Mouse (Mus musculus) MEL (cell line): ENCODE results near the gene Ctrc. TPM values are rescaled to one million over a fixed set of nuclear protein-coding genes. Genes with fewer than 3 reads are reported as not detected.

Experiments
- DNase-seq: peaks from one replicate; pipeline ENCODE4 v3.0.0; 2011; ENCODE audit warnings: low read depth, low spot score
- H3K27ac ChIP-seq: 2 replicates; pipeline ENCODE4 v1.5.1; 2012; ENCODE audit warnings: low read depth, mild to moderate bottlenecking, control low read depth, low read length, moderate library complexity; ENCODE audit not compliant: control insufficient read depth
- H3K27me3 ChIP-seq, 2 experiments: fragments of 150-350 bp in 1 of 2; sonication (generic) in 1 of 2; 2 replicates each; pipeline ENCODE4 v1.6.1; 2012; ENCODE audit warnings: low read length in 2 of 2, mild to moderate bottlenecking in 2 of 2, improper control_type of control experiment in 1 of 2, moderate library complexity in 1 of 2; ENCODE audit not compliant: insufficient read depth in 2 of 2, control insufficient read depth in 1 of 2
- H3K36me3 ChIP-seq, 2 experiments: 2 replicates each; pipeline ENCODE4 v1.6.1; 2012 to 2014; ENCODE audit warnings: low read length in 2 of 2, improper control_type of control experiment in 1 of 2, inconsistent platforms in 1 of 2, mild to moderate bottlenecking in 1 of 2; ENCODE audit not compliant: insufficient read depth in 2 of 2, control insufficient read depth in 1 of 2
- H3K4me1 ChIP-seq, 2 experiments: fragments of 150-350 bp in 1 of 2; sonication (generic) in 1 of 2; 2 replicates each; pipeline ENCODE4 v1.6.1; 2012; ENCODE audit warnings: low read length in 2 of 2, improper control_type of control experiment in 1 of 2, mild to moderate bottlenecking in 1 of 2; ENCODE audit not compliant: insufficient read depth in 2 of 2, control insufficient read depth in 1 of 2
- H3K4me3 ChIP-seq, 2 experiments: fragments of 150-350 bp in 1 of 2; sonication (generic) in 1 of 2; 2 replicates each; pipeline ENCODE4 v1.5.1; 2012; ENCODE audit warnings: low read depth in 2 of 2, low read length in 2 of 2, mild to moderate bottlenecking in 2 of 2, moderate library complexity in 2 of 2, control low read depth in 1 of 2, improper control_type of control experiment in 1 of 2; ENCODE audit not compliant: control insufficient read depth in 1 of 2, insufficient read depth in 1 of 2
- H3K79me2 ChIP-seq: 2 replicates; pipeline ENCODE4 v1.6.1; 2012; ENCODE audit warnings: mild to moderate bottlenecking, low read length, moderate library complexity; ENCODE audit not compliant: control insufficient read depth, poor library complexity, insufficient read depth
- H3K9ac ChIP-seq: 2 replicates; pipeline ENCODE4 v1.6.1; 2012; ENCODE audit warnings: low read depth, mild to moderate bottlenecking, control low read depth, low read length, moderate library complexity; ENCODE audit not compliant: control insufficient read depth, poor library complexity, severe bottlenecking
- H3K9me3 ChIP-seq: fragments of 150-350 bp; sonication (generic); replicated peaks from 2 replicates; pipeline ENCODE4 v1.6.1; 2012; ENCODE audit warnings: mild to moderate bottlenecking, low read length, improper control_type of control experiment, moderate library complexity; ENCODE audit not compliant: insufficient read depth
- BHLHE40 ChIP-seq: IDR thresholded peaks from 2 replicates; pipeline ENCODE4 v1.6.1; 2012; ENCODE audit warnings: low read depth, mild to moderate bottlenecking, inconsistent platforms, low read length, improper control_type of control experiment, borderline replicate concordance
- CHD1 ChIP-seq: IDR thresholded peaks from 2 replicates; pipeline ENCODE4 v1.6.1; 2012; ENCODE audit warnings: low read depth, mild to moderate bottlenecking, inconsistent platforms, low read length, improper control_type of control experiment
- CHD2 ChIP-seq: IDR thresholded peaks from 2 replicates; pipeline ENCODE4 v1.6.1; 2011; ENCODE audit warnings: low read length, improper control_type of control experiment
- CTCF ChIP-seq, 3 experiments: IDR thresholded peaks in 2 of 3; conservative IDR thresholded peaks in 1 of 3; 2 replicates each; pipeline ENCODE4 v1.5.1; 2011 to 2012; ENCODE audit warnings: low read length in 3 of 3, low read depth in 2 of 3, mild to moderate bottlenecking in 2 of 3, improper control_type of control experiment in 1 of 3, inconsistent platforms in 1 of 3, mixed read lengths in 1 of 3, moderate library complexity in 1 of 3; ENCODE audit not compliant: control insufficient read depth in 1 of 3, insufficient read depth in 1 of 3, poor library complexity in 1 of 3, severe bottlenecking in 1 of 3
- E2F4 ChIP-seq: IDR thresholded peaks from 2 replicates; pipeline ENCODE4 v1.6.1; 2011; ENCODE audit warnings: low read depth, low read length, improper control_type of control experiment, borderline replicate concordance
- ELF1 ChIP-seq: IDR thresholded peaks from 2 replicates; pipeline ENCODE4 v1.6.1; 2014; ENCODE audit warnings: low read depth, mild to moderate bottlenecking, inconsistent platforms, low read length, improper control_type of control experiment, moderate library complexity
- GABPA ChIP-seq: IDR thresholded peaks from 2 replicates; pipeline ENCODE4 v1.6.1; 2012; ENCODE audit warnings: low read depth, mild to moderate bottlenecking, inconsistent platforms, low read length, improper control_type of control experiment, moderate library complexity
- GATA1 ChIP-seq: IDR thresholded peaks from 2 replicates; pipeline ENCODE4 v1.6.1; 2011; ENCODE audit warnings: low read depth, low read length, improper control_type of control experiment
- HCFC1 ChIP-seq: IDR thresholded peaks from 2 replicates; pipeline ENCODE4 v1.6.1; 2012; ENCODE audit warnings: low read depth, mild to moderate bottlenecking, inconsistent platforms, low read length, improper control_type of control experiment, moderate library complexity
- KAT2A ChIP-seq: conservative IDR thresholded peaks from 2 replicates; pipeline ENCODE4 v1.6.1; 2012; ENCODE audit warnings: low read depth, low read length, improper control_type of control experiment, inconsistent platforms
- MXI1 ChIP-seq: IDR thresholded peaks from 2 replicates; pipeline ENCODE4 v1.6.1; 2011; ENCODE audit warnings: mild to moderate bottlenecking, low read depth, low read length, improper control_type of control experiment
- MYB ChIP-seq: IDR thresholded peaks from 2 replicates; pipeline ENCODE4 v1.6.1; 2011; ENCODE audit warnings: mild to moderate bottlenecking, low read depth, low read length, improper control_type of control experiment
- MYC ChIP-seq: IDR thresholded peaks from 2 replicates; pipeline ENCODE4 v1.6.1; 2011; ENCODE audit warnings: low read depth, mild to moderate bottlenecking, low read length, improper control_type of control experiment, moderate library complexity
- POLR2A ChIP-seq, 2 experiments: IDR thresholded peaks; 2 replicates each; pipeline ENCODE4 v1.6.1; 2011 to 2012; ENCODE audit warnings: low read length in 2 of 2, mild to moderate bottlenecking in 2 of 2, control low read depth in 1 of 2, improper control_type of control experiment in 1 of 2, low read depth in 1 of 2, moderate library complexity in 1 of 2; ENCODE audit not compliant: control insufficient read depth in 1 of 2, insufficient read depth in 1 of 2, poor library complexity in 1 of 2
- POLR2AphosphoS5 ChIP-seq: IDR thresholded peaks from 2 replicates; pipeline ENCODE4 v1.6.1; 2012; ENCODE audit warnings: low read depth, borderline replicate concordance, mild to moderate bottlenecking, inconsistent platforms, low read length, moderate library complexity, mixed read lengths
- RAD21 ChIP-seq: IDR thresholded peaks from 2 replicates; pipeline ENCODE4 v1.6.1; 2011; ENCODE audit warnings: mild to moderate bottlenecking, low read depth, low read length, improper control_type of control experiment
- RCOR1 ChIP-seq: IDR thresholded peaks from 2 replicates; pipeline ENCODE4 v1.6.1; 2012; ENCODE audit warnings: low read depth, mild to moderate bottlenecking, inconsistent platforms, low read length, improper control_type of control experiment
- SIN3A ChIP-seq: IDR thresholded peaks from 2 replicates; pipeline ENCODE4 v1.6.1; 2012; ENCODE audit warnings: low read length, improper control_type of control experiment, inconsistent platforms
- SMC3 ChIP-seq: IDR thresholded peaks from 2 replicates; pipeline ENCODE4 v1.6.1; 2011; ENCODE audit warnings: low read depth, low read length, improper control_type of control experiment
- TBP ChIP-seq: IDR thresholded peaks from 2 replicates; pipeline ENCODE4 v1.8.0; 2011; ENCODE audit warnings: low read depth, low read length, improper control_type of control experiment
- TCF12 ChIP-seq: IDR thresholded peaks from 2 replicates; pipeline ENCODE4 v1.6.1; 2014; ENCODE audit warnings: low read depth, mild to moderate bottlenecking, inconsistent platforms, low read length, improper control_type of control experiment, moderate library complexity
- USF1 ChIP-seq: IDR thresholded peaks from 2 replicates; pipeline ENCODE4 v1.6.1; 2014; ENCODE audit warnings: low read depth, mild to moderate bottlenecking, inconsistent platforms, low read length, improper control_type of control experiment, moderate library complexity
- ZC3H11A ChIP-seq: IDR thresholded peaks from 2 replicates; pipeline ENCODE4 v1.6.1; 2012; ENCODE audit warnings: low read depth, mild to moderate bottlenecking, inconsistent platforms, low read length, improper control_type of control experiment
- ZKSCAN1 ChIP-seq: IDR thresholded peaks from 2 replicates; pipeline ENCODE4 v1.6.1; 2012; ENCODE audit warnings: low read depth, mild to moderate bottlenecking, inconsistent platforms, low read length, improper control_type of control experiment, moderate library complexity
- polyA plus RNA-seq, 2 experiments: library from polyadenylated mRNA; stranded (reverse) in 1 of 2; unstranded in 1 of 2; fragments of >175 nt in 1 of 2; fragments of >200 nt in 1 of 2; gene quantifications; 2 replicates each; pipeline versions ENCODE4 v1.2.1 to v1.2.4; 2012; ENCODE audit warnings: low replicate concordance in 2 of 2, low read depth in 1 of 2; ENCODE audit not compliant: insufficient read length in 2 of 2, insufficient read depth in 1 of 2, missing spikeins in 1 of 2
- total RNA-seq: library from RNA; depleted of rRNA; stranded (reverse); fragments of 300-350 nt; gene quantifications from 2 replicates; pipeline ENCODE4 v1.2.3, GENCODE M21; 2012

Ctrc gene
- total and polyA plus RNA-seq, 3 experiments: not detected

DNA sequence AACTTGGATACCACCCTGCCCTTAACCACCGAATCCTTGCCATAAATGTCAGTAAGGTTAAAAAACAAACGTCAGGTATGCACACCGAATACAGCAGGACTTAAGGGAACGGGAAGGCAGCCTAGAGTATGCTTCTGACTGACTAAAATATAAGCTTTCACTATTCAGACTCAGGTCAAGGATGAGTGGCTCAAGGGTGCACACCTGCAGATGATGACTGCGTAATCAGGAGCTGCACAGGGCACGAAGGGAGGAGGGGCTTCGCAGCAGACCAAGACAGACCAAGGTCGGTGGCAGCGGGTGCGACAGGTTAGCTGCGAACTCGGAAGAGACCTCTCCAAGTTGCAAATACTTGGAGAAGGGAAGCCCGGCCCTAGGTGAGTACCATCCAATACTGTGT lies 60.0 kb downstream of the Ctrc start:
- no peaks in the 10 kb centered on the region for H3K27me3 ChIP-seq
- no peaks in the 10 kb centered on the region for H3K9me3 ChIP-seq
- no peak overlapping the region for H3K4me3 ChIP-seq
- H3K27ac ChIP-seq: no peak overlapping the region
- H3K79me2 ChIP-seq: peaks cover 2% of the 10 kb centered on the region; the same call in 1 of the 2 replicates
- TF ChIP-seq CHD1 (no peak), E2F4 (no peak), HCFC1 (no peak), CHD2 (no peak), TCF12 (no peak), KAT2A (no peak), ZKSCAN1 (no peak), MYB (no peak), GABPA (no peak), MXI1 (no peak), SMC3 (no peak), CTCF (IDR thresholded peaks at IDR 0.05 in 2 of 3, conservative IDR thresholded peaks at IDR 0.05 in 1 of 3; ENCODE audit: control insufficient read depth in 1 of 3, insufficient read depth in 1 of 3, low read depth in 2 of 3, low read length in 3 of 3, poor library complexity in 1 of 3, severe bottlenecking in 1 of 3) (no peak), RCOR1 (no peak), TBP (no peak), ZC3H11A (no peak), BHLHE40 (no peak), MYC (no peak), POLR2A (IDR thresholded peaks at IDR 0.05; ENCODE audit: control insufficient read depth in 1 of 2, insufficient read depth in 1 of 2, low read depth in 1 of 2, low read length in 2 of 2, poor library complexity in 1 of 2) (no peak), GATA1 (no peak)
- TF ChIP-seq, all 39 proteins: peak for 0
- Histone ChIP-seq H3K4me1 (peaks cover 0 to 6% of the 10 kb centered on the region in 2 experiments; a peak in 2 of 4 replicates), H3K36me3 (no peaks in the 10 kb centered on the region; a peak in 3 of 4 replicates), H3K9ac (no peak overlapping the region)
- DNase-seq: no peak

DNA sequence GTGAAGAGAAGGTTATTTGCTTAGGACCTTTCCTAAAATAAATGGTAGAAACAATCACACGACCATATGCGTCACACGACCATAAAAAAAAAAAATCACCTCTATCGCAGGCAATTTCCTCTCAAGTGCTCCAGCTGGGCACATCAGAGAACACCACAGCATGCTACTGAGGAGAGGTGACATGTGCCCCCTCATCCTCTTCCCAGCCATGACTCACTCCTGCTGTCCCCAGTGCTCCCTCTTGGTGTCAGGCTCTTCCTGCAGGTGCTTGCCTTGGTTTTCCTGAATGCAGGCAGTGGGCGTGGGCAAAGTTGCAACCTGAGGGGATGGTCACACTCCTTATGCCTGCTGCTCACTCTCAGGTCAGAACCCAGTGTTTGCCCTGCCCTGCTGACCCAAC lies 61.3 kb downstream of the Ctrc start:
- TF ChIP-seq POLR2A (IDR thresholded peaks at IDR 0.05; ENCODE audit: control insufficient read depth in 1 of 2, insufficient read depth in 1 of 2, low read depth in 1 of 2, low read length in 2 of 2, poor library complexity in 1 of 2) (no peak), ZC3H11A (no peak), ELF1 (no peak), USF1 (no peak), RAD21 (no peak), SIN3A (no peak), CTCF (IDR thresholded peaks at IDR 0.05 in 2 of 3, conservative IDR thresholded peaks at IDR 0.05 in 1 of 3; ENCODE audit: control insufficient read depth in 1 of 3, insufficient read depth in 1 of 3, low read depth in 2 of 3, low read length in 3 of 3, poor library complexity in 1 of 3, severe bottlenecking in 1 of 3) (no peak), POLR2AphosphoS5 (no peak)
- Histone ChIP-seq H3K79me2 (no peaks in the 10 kb centered on the region), H3K9me3 (no peaks in the 10 kb centered on the region), H3K4me3 (no peak overlapping the region), H3K9ac (no peak overlapping the region), H3K27ac (no peak overlapping the region), H3K36me3 (no peaks in the 10 kb centered on the region; a peak in 3 of 4 replicates), H3K4me1 (peaks cover 0 to 5% of the 10 kb centered on the region in 2 experiments; a peak in 2 of 4 replicates), H3K27me3 (no peaks in the 10 kb centered on the region)
- DNase-seq: no peak
